Mouse (Mus musculus) spleen, postnatal 14 days (tissue): ENCODE measurements around the gene D6Wsu163e.

Experiments
- DNase-seq, 2 experiments: peaks; one replicate each; pipeline ENCODE4 v3.0.0; 2021 to 2022; ENCODE audit warnings: low spot score in 2 of 2

Gene D6Wsu163e

GRCm38 (mm10) chr6:126939487-126940171 is at the start of gene D6Wsu163e, which contains the start of gene Rad51ap1:
Gene D6Wsu163e (plus strand): TSS chr6:126939962.
Gene Rad51ap1 (minus strand): TSS chr6:126939587.
- peak; percentile 89 to 91 for DNase-seq

- no peak for DNase-seq
These were observed 32.4 kb upstream of the D6Wsu163e start for GRCm38 (mm10) chr6:126907378-126907777.

GRCm38 (mm10) chr6:126907876-126908275 is 31.9 kb upstream of the D6Wsu163e start:
- DNase-seq = no peak

- no peak for DNase-seq
These were observed 29.0 kb upstream of the D6Wsu163e start for GRCm38 (mm10) chr6:126910727-126911126.

GRCm38 (mm10) chr6:126914928-126915327 is 24.8 kb upstream of the D6Wsu163e start:
- DNase-seq = no peak

- no peak for DNase-seq
These were observed 18.5 kb upstream of the D6Wsu163e start, which contains the start of gene Dyrk4 for GRCm38 (mm10) chr6:126921111-126921881. Gene Dyrk4 (minus strand): TSS chr6:126921839.

- no peak for DNase-seq
These were observed 6.9 kb upstream of the D6Wsu163e start for GRCm38 (mm10) chr6:126932896-126933295.

GRCm38 (mm10) chr6:126938047-126938446 is 1.7 kb upstream of the D6Wsu163e start:
- no peak for DNase-seq

- DNase-seq = no peak
These were observed 792 bp upstream of the D6Wsu163e start for GRCm38 (mm10) chr6:126938853-126939486.

GRCm38 (mm10) chr6:126940451-126940850 is 689 bp downstream of the D6Wsu163e start:
- DNase-seq = no peak

- no peak for DNase-seq
These were observed 8.6 kb downstream of the D6Wsu163e start for GRCm38 (mm10) chr6:126948336-126948735.

GRCm38 (mm10) chr6:126955734-126956133 is 16.0 kb downstream of the D6Wsu163e start:
- DNase-seq = peak; percentile 29 to 67

GRCm38 (mm10) chr6:126961371-126962018 is 21.7 kb downstream of the D6Wsu163e start:
- no peak for DNase-seq

- no peak for DNase-seq
These were observed 22.9 kb downstream of the D6Wsu163e start for GRCm38 (mm10) chr6:126962709-126963108.

GRCm38 (mm10) chr6:126963426-126963825 is 23.7 kb downstream of the D6Wsu163e start:
- no peak for DNase-seq

- DNase-seq = no peak
These were observed 26.7 kb downstream of the D6Wsu163e start for GRCm38 (mm10) chr6:126966241-126967026.

- no peak for DNase-seq
These were observed 41.9 kb downstream of the D6Wsu163e start for GRCm38 (mm10) chr6:126981539-126982234.

GRCm38 (mm10) chr6:126993676-126994075 is 53.9 kb downstream of the D6Wsu163e start:
- DNase-seq = no peak

GRCm38 (mm10) chr6:126995494-126995893 is 55.7 kb downstream of the D6Wsu163e start:
- no peak for DNase-seq

GRCm38 (mm10) chr6:126996399-126996798 is 56.6 kb downstream of the D6Wsu163e start:
- no peak for DNase-seq
